Mouse (Mus musculus): Measurements from ENCODE around the gene Epgn. TPM values are rescaled to one million over a fixed set of nuclear protein-coding genes. Genes with fewer than 3 reads are reported as not detected.

Gene Epgn
- not detected in 2 replicates for total RNA-seq (2014; fragmentation: Nextera tagmentation)
- not detected in 2 replicates for total RNA-seq (2017)

- no peak for ATAC-seq (replicated peaks; ENCODE audit: poor library complexity, severe bottlenecking)
Measured at GRCm38 (mm10) chr5:91027164-91027563, at the start of gene Epgn. Gene Epgn, plus strand, starts transcription at chr5:91027464.

- ATAC-seq (replicated peaks; ENCODE audit: poor library complexity, severe bottlenecking) = no peak
Measured at GRCm38 (mm10) chr5:90980297-90980696, 47.0 kb upstream of the Epgn start.

- no peak for ATAC-seq (replicated peaks; ENCODE audit: poor library complexity, severe bottlenecking)
Measured at GRCm38 (mm10) chr5:90987605-90988004, 39.7 kb upstream of the Epgn start.

- ATAC-seq (replicated peaks; ENCODE audit: poor library complexity, severe bottlenecking) = no peak
Measured at GRCm38 (mm10) chr5:90988149-90988548, 39.1 kb upstream of the Epgn start.

- ATAC-seq (replicated peaks; ENCODE audit: poor library complexity, severe bottlenecking) = no peak
Measured at GRCm38 (mm10) chr5:90988592-90988991, 38.7 kb upstream of the Epgn start.

GRCm38 (mm10) chr5:90999942-91000341, 27.3 kb upstream of the Epgn start:
- peak; percentile 98 for ATAC-seq (replicated peaks; ENCODE audit: poor library complexity, severe bottlenecking)

GRCm38 (mm10) chr5:91015216-91015615, 12.0 kb upstream of the Epgn start:
- no peak for ATAC-seq (replicated peaks; ENCODE audit: poor library complexity, severe bottlenecking)

GRCm38 (mm10) chr5:91023114-91023513, 4.2 kb upstream of the Epgn start:
- peak; percentile 69 for ATAC-seq (replicated peaks; ENCODE audit: poor library complexity, severe bottlenecking)

GRCm38 (mm10) chr5:91027840-91028239, 576 bp downstream of the Epgn start:
- no peak for ATAC-seq (replicated peaks; ENCODE audit: poor library complexity, severe bottlenecking)

- no peak for ATAC-seq (replicated peaks; ENCODE audit: poor library complexity, severe bottlenecking)
Measured at GRCm38 (mm10) chr5:91030629-91031028, 3.4 kb downstream of the Epgn start.

GRCm38 (mm10) chr5:91035341-91035740, 8.1 kb downstream of the Epgn start:
- ATAC-seq (replicated peaks; ENCODE audit: poor library complexity, severe bottlenecking) = peak; percentile 79

- ATAC-seq (replicated peaks; ENCODE audit: poor library complexity, severe bottlenecking) = peak; percentile 84
Measured at GRCm38 (mm10) chr5:91036628-91037027, 9.4 kb downstream of the Epgn start.

GRCm38 (mm10) chr5:91037756-91038155, 10.5 kb downstream of the Epgn start:
- no peak for ATAC-seq (replicated peaks; ENCODE audit: poor library complexity, severe bottlenecking)

GRCm38 (mm10) chr5:91038547-91038946, 11.3 kb downstream of the Epgn start:
- peak; percentile 13; the same call in 1 of the 2 replicates for ATAC-seq (replicated peaks; ENCODE audit: poor library complexity, severe bottlenecking)

- ATAC-seq (replicated peaks; ENCODE audit: poor library complexity, severe bottlenecking) = no peak
Measured at GRCm38 (mm10) chr5:91038963-91039362, 11.7 kb downstream of the Epgn start.

- ATAC-seq (replicated peaks; ENCODE audit: poor library complexity, severe bottlenecking) = no peak
Measured at GRCm38 (mm10) chr5:91047987-91048386, 20.7 kb downstream of the Epgn start.

- ATAC-seq (replicated peaks; ENCODE audit: poor library complexity, severe bottlenecking) = no peak
Measured at GRCm38 (mm10) chr5:91048397-91048796, 21.1 kb downstream of the Epgn start.

- no peak for ATAC-seq (replicated peaks; ENCODE audit: poor library complexity, severe bottlenecking)
Measured at GRCm38 (mm10) chr5:91072340-91072739, 45.1 kb downstream of the Epgn start.

- ATAC-seq (replicated peaks; ENCODE audit: poor library complexity, severe bottlenecking) = no peak
Measured at GRCm38 (mm10) chr5:91073626-91074025, 46.4 kb downstream of the Epgn start.

GRCm38 (mm10) chr5:91074026-91074425, 46.8 kb downstream of the Epgn start:
- ATAC-seq (replicated peaks; ENCODE audit: poor library complexity, severe bottlenecking) = no peak

GRCm38 (mm10) chr5:91074450-91074950, 47.2 kb downstream of the Epgn start, which contains the start of gene Ereg:
Gene Ereg, plus strand, starts transcription at chr5:91074622.
- ATAC-seq (replicated peaks; ENCODE audit: poor library complexity, severe bottlenecking) = peak; percentile 22; the same call in 1 of the 2 replicates

- ATAC-seq (replicated peaks; ENCODE audit: poor library complexity, severe bottlenecking) = no peak
Measured at GRCm38 (mm10) chr5:91075021-91075420, 47.8 kb downstream of the Epgn start.

GRCm38 (mm10) chr5:91083016-91083415, 55.8 kb downstream of the Epgn start:
- ATAC-seq (replicated peaks; ENCODE audit: poor library complexity, severe bottlenecking) = no peak
